Mouse (Mus musculus) midbrain, embryonic 12.5 days (tissue): ENCODE measurements around the gene Gss. TPM values are rescaled to one million over a fixed set of nuclear protein-coding genes. Genes with fewer than 3 reads are reported as not detected.
A peak's percentile ranks its signal among the peaks of the same experiment; 100 is the strongest.
"Not testable (repeated sequence)": the region's sequence is repeated elsewhere in the genome, so short reads cannot be mapped to it uniquely, and the experiment has no call there.

Experiments used
- ATAC-seq: fragments of 200-750 bp; cut with Nextera tagmentation; 2 replicates; pipeline ENCODE4 v1.8.0; 2017; ENCODE audit warnings: low read depth, moderate TSS enrichment, moderate library complexity; ENCODE audit not compliant: low FRiP score
- H3K27ac ChIP-seq: fragments of 300-500 bp; sonication (generic); replicated peaks from 2 replicates; pipeline ENCODE4 v1.5.1; 2016; ENCODE audit warnings: mild to moderate bottlenecking
- H3K27me3 ChIP-seq: fragments of 300-500 bp; sonication (generic); 2 replicates; pipeline ENCODE4 v1.6.1; 2016; ENCODE audit warnings: mild to moderate bottlenecking
- H3K36me3 ChIP-seq: fragments of 300-500 bp; sonication (generic); 2 replicates; pipeline ENCODE4 v1.6.1; 2016
- H3K4me1 ChIP-seq: fragments of 300-500 bp; sonication (generic); 2 replicates; pipeline ENCODE4 v1.6.1; 2016
- H3K4me2 ChIP-seq: fragments of 300-500 bp; sonication (generic); replicated peaks from 2 replicates; pipeline ENCODE4 v1.6.1; 2016; ENCODE audit warnings: mild to moderate bottlenecking, moderate library complexity
- H3K4me3 ChIP-seq: fragments of 300-500 bp; sonication (generic); 2 replicates; pipeline ENCODE4 v1.5.1; 2016; ENCODE audit warnings: mild to moderate bottlenecking
- H3K9ac ChIP-seq: fragments of 300-500 bp; sonication (generic); replicated peaks from 2 replicates; pipeline ENCODE4 v1.6.1; 2016; ENCODE audit warnings: mild to moderate bottlenecking, moderate library complexity
- H3K9me3 ChIP-seq: fragments of 300-500 bp; sonication (generic); 2 replicates; pipeline ENCODE4 v1.6.1; 2016; ENCODE audit warnings: mild to moderate bottlenecking
- WGBS: fragments of 180-500 bp; shearing (Covaris S2); methylation state at CpG from one replicate; pipeline ENCODE4 v1.1.7; 2016; 5-methylcytosine and 5-hydroxymethylcytosine counted together
- polyA plus RNA-seq: library from polyadenylated mRNA; unstranded; fragments of >200 nt; fragmentation: Nextera tagmentation; extraction: Ambion mirVana; gene quantifications from 2 replicates; pipeline ENCODE4 v1.2.1, GENCODE M21; 2016

The Gss gene
- polyA plus RNA-seq, 1 experiment from 2014 or later: 15.9 TPM

DNA sequence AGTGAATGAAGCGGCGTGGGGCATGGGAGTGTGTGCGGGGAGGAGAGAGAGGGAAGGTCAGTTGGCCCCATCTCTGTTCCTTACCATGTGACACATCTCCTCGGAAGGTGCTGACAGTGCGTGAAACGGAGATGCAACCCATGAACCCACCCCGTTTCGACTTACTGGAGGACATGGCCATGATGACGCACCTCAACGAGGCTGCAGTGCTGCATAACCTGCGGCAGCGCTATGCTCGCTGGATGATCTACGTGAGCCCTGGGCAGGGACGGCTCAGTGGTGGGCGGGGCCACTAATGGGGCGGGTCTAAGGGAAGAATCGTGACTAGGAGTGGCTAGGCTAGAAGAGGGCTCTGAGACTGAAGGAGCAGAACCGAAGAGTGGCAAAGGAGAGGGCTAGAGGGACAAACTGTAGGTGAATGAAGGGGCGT is 20.7 kb upstream of the Gss start:
- Histone ChIP-seq H3K36me3 (no peaks in the 10 kb centered on the region), H3K9ac (no peak overlapping the region), H3K4me2 (peak overlapping the region; percentile 48), H3K4me1 (peaks cover 8% of the 10 kb centered on the region; the same call in 1 of the 2 replicates), H3K9me3 (no peaks in the 10 kb centered on the region), H3K27me3 (0 out of 2 replicates have a peak, but pooled peaks cover 3% of the 10 kb centered on the region), H3K4me3 (peak overlapping the region; percentile 17), H3K27ac (no peak overlapping the region)
- 3% methylated on average over 20 of the region's 20 CpGs for WGBS
- 0 out of 2 replicates have a peak, but pooled peaks have one; percentile 44 for ATAC-seq

DNA sequence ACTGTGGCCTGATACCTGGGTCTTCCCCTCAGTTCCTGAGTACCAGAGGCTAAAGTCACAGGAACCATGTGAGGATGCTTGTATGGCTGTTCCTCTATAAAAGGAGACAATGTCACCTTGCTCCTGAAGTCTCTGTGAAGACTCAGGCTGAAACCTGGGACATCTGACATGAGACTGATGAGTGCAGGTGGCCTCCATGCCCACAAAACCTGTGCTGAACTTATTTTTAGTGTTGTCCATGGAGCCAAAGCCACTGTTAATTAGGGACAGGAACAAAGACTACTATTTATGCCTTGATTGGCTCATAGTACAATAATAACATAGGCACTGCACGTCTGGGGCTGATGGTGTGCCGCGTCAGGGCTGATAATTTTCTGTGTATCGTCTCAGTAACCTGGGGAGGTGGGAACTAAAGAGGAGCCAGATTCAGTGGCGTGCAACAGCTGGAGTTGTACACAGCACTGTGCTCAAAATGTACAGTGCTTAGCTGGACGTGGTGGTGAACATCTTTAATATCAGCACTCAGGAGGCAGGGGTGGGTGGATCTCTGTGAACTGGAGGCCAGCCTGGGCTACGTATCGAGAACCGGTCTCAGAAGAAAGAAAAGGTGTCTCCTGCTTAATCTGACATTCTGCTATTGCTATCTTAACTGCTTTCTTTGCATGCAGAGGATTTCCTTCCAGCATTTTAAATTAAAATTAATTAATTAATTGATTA is 19.4 kb upstream of the Gss start:
- Histone ChIP-seq H3K4me2 (no peak overlapping the region), H3K9ac (no peak overlapping the region), H3K36me3 (no peaks in the 10 kb centered on the region), H3K9me3 (no peaks in the 10 kb centered on the region), H3K27ac (no peak overlapping the region), H3K4me3 (no peak overlapping the region), H3K4me1 (peaks cover 8% of the 10 kb centered on the region; the same call in 1 of the 2 replicates), H3K27me3 (0 out of 2 replicates have a peak, but pooled peaks cover 3% of the 10 kb centered on the region)
- ATAC-seq: no peak
- 87% methylated on average over 9 of the region's 9 CpGs for WGBS

DNA sequence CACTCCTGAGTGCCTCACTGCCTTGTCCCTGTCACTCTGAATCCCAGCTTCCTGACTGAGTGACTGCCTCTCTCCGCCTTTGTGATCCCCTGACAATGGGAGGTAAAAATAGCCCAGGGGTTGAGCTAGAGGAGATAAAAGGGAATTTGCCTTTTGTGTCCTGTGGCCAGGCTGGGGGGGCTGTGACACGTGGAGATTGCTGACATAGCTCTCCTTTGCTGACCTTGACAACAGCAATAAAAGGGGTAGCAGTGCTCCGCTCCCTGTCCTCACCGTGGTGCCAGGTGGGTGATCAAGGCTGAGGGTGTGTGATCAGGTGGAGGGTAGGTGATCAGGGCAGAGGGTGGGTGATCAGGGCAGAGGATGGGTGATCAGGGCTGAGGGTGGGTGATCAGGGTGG is 18.4 kb upstream of the Gss start, which contains the start of gene Myh7b:
Gene Myh7b (plus strand): TSS at position 235 of the 400 bp plus-strand sequence.
- Histone ChIP-seq H3K27ac (no peak within 1 kb of the TSS), H3K27me3 (0 out of 2 replicates have a peak, but pooled peaks cover 3% of the 10 kb centered on the region), H3K9ac (no peak within 1 kb of the TSS), H3K4me2 (no peak within 1 kb of the TSS), H3K9me3 (no peaks in the 10 kb centered on the region), H3K4me3 (no peak within 1 kb of the TSS), H3K36me3 (no peaks in the 10 kb centered on the region), H3K4me1 (peaks cover 8% of the 10 kb centered on the region; the same call in 1 of the 2 replicates)
- ATAC-seq: no peak
- WGBS: 41% methylated on average over 4 of the region's 4 CpGs

DNA sequence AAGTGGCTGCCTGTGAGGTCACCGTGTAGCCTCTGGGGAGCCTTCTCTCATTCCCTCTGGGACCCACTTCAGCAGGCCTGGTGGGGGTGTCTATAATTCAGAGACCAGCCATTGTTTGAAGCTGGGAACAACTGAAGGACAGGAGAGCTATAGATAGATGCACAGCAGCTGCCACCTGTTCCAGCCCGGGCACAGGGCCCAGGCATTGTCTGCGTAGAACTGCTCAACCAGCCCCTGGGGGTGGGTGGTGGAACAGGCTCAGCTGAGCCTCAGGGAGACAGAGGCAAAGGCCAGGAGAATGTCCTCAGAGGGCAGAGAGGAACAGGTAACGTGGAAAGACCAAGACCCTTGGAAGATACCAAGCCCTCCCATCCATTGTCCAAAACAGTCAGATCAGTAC is 13.8 kb upstream of the Gss start:
- H3K4me2 ChIP-seq: no peak overlapping the region
- no peak overlapping the region for H3K9ac ChIP-seq
- no peak overlapping the region for H3K27ac ChIP-seq
- H3K36me3 ChIP-seq: no peaks in the 10 kb centered on the region
- no peaks in the 10 kb centered on the region for H3K4me1 ChIP-seq
- no peaks in the 10 kb centered on the region for H3K9me3 ChIP-seq
- no peaks in the 10 kb centered on the region for H3K27me3 ChIP-seq
- 88% methylated on average over 4 of the region's 4 CpGs for WGBS
- ATAC-seq: no peak
- H3K4me3 ChIP-seq: no peak overlapping the region

DNA sequence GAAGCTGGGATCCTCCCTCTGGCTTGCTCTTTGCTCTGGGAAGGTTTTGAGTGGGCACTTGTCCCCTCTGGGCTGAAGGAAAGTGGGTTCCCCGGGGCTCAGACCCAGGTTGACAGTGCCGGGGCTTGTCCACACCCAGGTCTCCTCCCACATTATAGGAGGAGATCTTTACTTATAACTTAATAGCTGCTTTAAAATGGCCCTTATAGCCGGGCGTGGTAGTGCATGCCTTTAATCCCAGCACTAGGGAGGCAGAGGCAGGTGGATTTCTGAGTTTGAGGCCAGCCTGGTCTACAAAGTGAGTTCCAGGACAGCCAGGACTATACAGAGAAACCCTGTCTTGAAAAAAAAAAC is 12.6 kb upstream of the Gss start:
- not testable (repeated sequence) for H3K27ac ChIP-seq

DNA sequence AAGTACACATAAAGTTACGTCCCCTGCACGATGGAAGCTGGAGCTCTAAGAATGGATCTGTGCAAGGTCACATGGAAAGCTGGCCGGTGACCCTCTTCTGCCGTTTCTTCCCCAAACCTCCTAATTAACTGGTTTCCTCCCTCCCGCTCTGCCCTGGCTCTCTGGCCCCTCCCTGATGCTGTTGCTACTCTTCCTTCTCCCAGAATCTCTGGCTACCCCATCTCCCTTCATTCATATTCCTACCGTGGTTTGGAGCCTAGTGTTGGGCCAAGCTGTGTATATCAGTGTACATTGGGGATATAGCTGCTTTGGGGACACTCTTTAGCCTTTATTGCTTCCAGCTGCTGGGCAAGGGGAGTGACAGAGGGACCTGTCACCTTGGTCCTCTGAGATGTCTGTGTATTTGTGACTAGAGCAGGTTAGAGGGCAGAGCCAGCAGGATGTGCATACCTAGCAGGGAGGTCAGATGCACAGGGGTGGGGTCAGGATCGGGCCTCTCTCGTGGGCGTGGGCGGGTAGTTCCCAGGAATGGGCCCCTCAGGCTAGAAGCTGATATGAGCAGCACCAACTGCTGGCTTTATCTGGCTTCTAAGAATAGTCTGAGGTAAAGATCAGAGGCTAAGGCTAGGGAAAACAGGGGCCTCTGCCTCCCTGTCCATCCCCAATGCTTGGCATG is 12.1 kb upstream of the Gss start:
- no peak overlapping the region for H3K4me3 ChIP-seq
- ATAC-seq: no peak
- WGBS: 68% methylated on average over 10 of the region's 10 CpGs
- no peaks in the 10 kb centered on the region for H3K27me3 ChIP-seq
- no peaks in the 10 kb centered on the region for H3K36me3 ChIP-seq
- no peaks in the 10 kb centered on the region for H3K4me1 ChIP-seq
- no peaks in the 10 kb centered on the region for H3K9me3 ChIP-seq
- H3K4me2 ChIP-seq: no peak overlapping the region
- 0 out of 2 replicates have a peak overlapping the region, but pooled peaks have one; percentile 15 for H3K9ac ChIP-seq
- H3K27ac ChIP-seq: no peak overlapping the region

More for the DNA sequence above, 12.6 kb upstream of the Gss start:
- not testable (repeated sequence) for H3K4me3 ChIP-seq, H3K4me1 ChIP-seq, H3K4me2 ChIP-seq, H3K36me3 ChIP-seq, H3K9me3 ChIP-seq, H3K27me3 ChIP-seq, ATAC-seq
- WGBS: 84% methylated on average over 4 of the region's 4 CpGs
- H3K9ac ChIP-seq: 0 out of 2 replicates have a peak overlapping the region, but pooled peaks have one; percentile 15

DNA sequence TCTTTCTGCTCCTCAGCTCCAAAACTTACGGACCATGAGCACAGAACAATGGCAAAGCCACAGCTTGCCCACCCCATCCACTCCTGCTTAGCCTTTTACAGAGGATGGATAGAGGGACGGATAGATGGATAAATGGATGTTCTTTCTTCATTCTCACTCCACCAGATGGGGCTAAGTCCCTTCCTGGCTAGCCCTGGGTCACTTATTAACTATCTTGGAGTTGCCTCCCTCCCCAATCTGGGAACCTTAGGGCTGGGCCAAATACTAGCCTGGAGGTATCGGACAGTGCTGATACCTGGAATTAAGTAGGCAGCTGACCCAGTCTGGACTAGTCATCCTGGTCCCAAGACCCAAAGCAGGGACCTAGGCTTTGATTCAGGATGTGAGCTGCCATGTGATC is 11.1 kb upstream of the Gss start:
- Histone ChIP-seq H3K4me3 (no peak overlapping the region), H3K27me3 (no peaks in the 10 kb centered on the region), H3K27ac (no peak overlapping the region), H3K36me3 (no peaks in the 10 kb centered on the region), H3K4me1 (no peaks in the 10 kb centered on the region), H3K9ac (no peak overlapping the region), H3K4me2 (no peak overlapping the region), H3K9me3 (no peaks in the 10 kb centered on the region)
- WGBS: 58% methylated on average over 3 of the region's 3 CpGs
- no peak for ATAC-seq

DNA sequence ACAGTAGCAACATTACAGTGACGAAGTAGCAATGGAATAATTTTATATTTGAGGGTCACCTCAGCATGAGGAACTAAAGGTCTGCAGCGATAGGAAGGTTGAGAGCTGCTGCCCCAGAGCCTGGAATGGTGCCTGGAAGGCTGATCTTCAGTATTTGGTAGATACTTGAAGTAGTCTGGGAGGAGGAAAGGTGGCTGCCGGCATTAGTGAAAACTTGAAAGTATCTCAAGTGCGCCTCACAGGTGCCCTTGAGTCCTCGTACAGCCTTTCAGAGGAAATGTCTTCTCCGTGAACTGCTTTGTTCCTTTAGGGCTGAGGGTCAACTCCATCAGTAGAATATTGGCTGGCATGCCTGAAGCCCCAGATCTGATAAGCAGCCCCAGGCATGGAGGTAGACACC is 2.9 kb upstream of the Gss start:
- no peak overlapping the region for H3K9ac ChIP-seq
- H3K27me3 ChIP-seq: 0 out of 2 replicates have a peak, but pooled peaks cover 2% of the 10 kb centered on the region
- no peak overlapping the region for H3K4me2 ChIP-seq
- no peak overlapping the region for H3K27ac ChIP-seq
- H3K4me3 ChIP-seq: no peak overlapping the region
- no peaks in the 10 kb centered on the region for H3K9me3 ChIP-seq
- WGBS: 86% methylated on average over 6 of the region's 6 CpGs
- H3K4me1 ChIP-seq: peaks cover 9% of the 10 kb centered on the region
- no peak for ATAC-seq
- no peaks in the 10 kb centered on the region for H3K36me3 ChIP-seq

DNA sequence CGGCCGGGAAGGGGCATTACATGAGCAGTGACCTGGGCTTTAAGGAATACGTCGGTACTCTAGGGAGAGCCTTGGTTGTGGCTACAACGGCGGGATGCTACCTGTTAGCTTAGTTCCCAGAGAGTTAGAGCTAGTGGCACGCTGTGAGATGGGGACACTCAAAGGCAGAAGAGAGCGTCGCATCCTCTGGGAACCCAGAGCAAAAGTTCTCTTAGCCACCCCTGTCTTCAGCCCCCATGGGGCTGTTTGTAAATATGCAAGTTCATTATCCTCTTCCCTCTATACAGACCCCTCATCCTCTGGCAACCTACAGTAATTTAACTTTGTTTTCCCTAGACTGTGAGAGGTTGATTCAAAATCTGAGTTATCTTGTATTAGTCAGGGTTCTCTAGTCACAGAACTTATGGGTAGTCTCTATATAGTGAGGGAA is 259 bp upstream of the Gss start:
- 0% methylated on average over 9 of the region's 9 CpGs for WGBS
- Histone ChIP-seq H3K27ac (peak overlapping the region; percentile 17; the same call in 1 of the 2 replicates), H3K9me3 (no peaks in the 10 kb centered on the region), H3K4me3 (peak overlapping the region; percentile 53), H3K4me1 (peaks cover 9% of the 10 kb centered on the region), H3K9ac (peak overlapping the region; percentile 56), H3K4me2 (peak overlapping the region; percentile 75), H3K27me3 (0 out of 2 replicates have a peak, but pooled peaks cover 2% of the 10 kb centered on the region), H3K36me3 (no peaks in the 10 kb centered on the region)
- ATAC-seq: no peak

DNA sequence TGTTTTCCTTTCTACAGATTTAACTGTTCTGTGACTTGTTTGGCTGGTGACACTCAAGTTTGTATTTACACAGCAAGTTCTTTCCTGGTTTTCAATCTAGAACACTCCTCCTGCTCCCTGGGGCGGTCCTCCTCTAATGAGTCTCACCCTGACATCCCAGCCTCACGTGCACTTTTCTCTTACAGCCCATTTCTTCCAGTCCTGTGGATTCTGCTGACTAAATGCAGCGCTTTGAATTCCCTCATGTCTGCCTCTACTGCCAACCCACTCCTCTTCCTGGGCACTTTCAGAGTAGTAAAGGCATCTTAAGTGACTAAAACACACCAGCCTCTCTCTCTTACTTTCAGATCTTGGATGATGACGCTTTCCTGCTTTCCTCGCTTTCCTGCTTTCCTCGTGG is 934 bp downstream of the Gss start:
- 11% methylated on average over 6 of the region's 6 CpGs for WGBS
- ATAC-seq: no peak

DNA sequence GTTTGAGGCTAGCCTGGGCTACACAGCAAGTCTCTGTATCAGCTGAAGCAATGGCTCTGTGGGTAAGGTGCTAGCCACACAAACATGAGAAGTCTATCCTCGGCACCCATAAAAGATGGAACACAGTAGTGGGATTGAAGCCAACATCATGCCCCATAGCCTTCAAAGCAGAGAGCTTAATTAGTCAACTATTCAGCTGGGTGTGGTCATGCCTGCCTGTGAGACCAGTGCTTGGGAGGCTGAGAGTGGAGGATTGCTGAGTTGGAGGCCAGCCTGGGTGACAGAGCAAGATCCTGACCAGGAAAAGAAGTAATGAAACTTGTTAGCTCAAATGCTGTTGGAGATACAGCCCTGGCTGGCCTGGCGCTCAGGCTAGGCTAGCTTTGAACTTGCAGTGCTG is 1.7 kb downstream of the Gss start:
- 0 out of 2 replicates have a peak overlapping the region, but pooled peaks have one; percentile 75 for H3K4me2 ChIP-seq
- no peak for ATAC-seq
- WGBS: 90% methylated on average over 2 of the region's 2 CpGs
- 0 out of 2 replicates have a peak, but pooled peaks cover 2% of the 10 kb centered on the region for H3K27me3 ChIP-seq
- no peak overlapping the region for H3K27ac ChIP-seq
- H3K4me1 ChIP-seq: peaks cover 9% of the 10 kb centered on the region
- no peak overlapping the region for H3K4me3 ChIP-seq
- H3K9ac ChIP-seq: no peak overlapping the region
- H3K9me3 ChIP-seq: no peaks in the 10 kb centered on the region
- H3K36me3 ChIP-seq: no peaks in the 10 kb centered on the region

More for the DNA sequence above, 934 bp downstream of the Gss start:
- H3K9me3 ChIP-seq: no peaks in the 10 kb centered on the region
- H3K27me3 ChIP-seq: 0 out of 2 replicates have a peak, but pooled peaks cover 2% of the 10 kb centered on the region
- H3K4me2 ChIP-seq: peak overlapping the region; percentile 75
- peaks cover 9% of the 10 kb centered on the region for H3K4me1 ChIP-seq
- peak overlapping the region; percentile 63 for H3K9ac ChIP-seq
- no peaks in the 10 kb centered on the region for H3K36me3 ChIP-seq
- H3K27ac ChIP-seq: peak overlapping the region; percentile 78
- H3K4me3 ChIP-seq: peak overlapping the region; percentile 53

DNA sequence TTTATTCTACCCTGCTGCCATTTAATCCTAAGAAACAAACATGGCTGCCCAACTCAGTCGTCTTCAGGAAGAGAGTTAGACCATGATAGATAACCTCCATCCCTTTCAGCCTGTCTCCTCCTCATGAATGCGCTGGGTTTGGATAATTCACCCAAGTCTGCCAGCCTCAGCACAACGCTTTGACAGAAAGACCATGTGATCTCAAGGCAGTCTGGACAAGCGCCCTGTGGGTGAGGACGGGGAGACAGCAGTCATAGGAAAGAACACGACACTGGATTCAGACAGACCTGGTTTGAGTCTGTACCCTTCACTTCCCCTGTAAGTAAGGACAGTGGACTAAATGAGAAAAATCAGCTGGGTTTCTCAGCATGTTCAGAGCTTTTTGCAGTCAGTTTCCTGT is 3.1 kb downstream of the Gss start:
- ATAC-seq: no peak
- Histone ChIP-seq H3K4me2 (no peak overlapping the region), H3K27me3 (no peaks in the 10 kb centered on the region), H3K9ac (no peak overlapping the region), H3K27ac (no peak overlapping the region), H3K4me1 (peaks cover 12% of the 10 kb centered on the region), H3K36me3 (no peaks in the 10 kb centered on the region), H3K9me3 (no peaks in the 10 kb centered on the region), H3K4me3 (no peak overlapping the region)
- WGBS: 72% methylated on average over 6 of the region's 6 CpGs
